23 mouse cellular contexts compared by ENCODE assay signal in the genomic region with DNA sequence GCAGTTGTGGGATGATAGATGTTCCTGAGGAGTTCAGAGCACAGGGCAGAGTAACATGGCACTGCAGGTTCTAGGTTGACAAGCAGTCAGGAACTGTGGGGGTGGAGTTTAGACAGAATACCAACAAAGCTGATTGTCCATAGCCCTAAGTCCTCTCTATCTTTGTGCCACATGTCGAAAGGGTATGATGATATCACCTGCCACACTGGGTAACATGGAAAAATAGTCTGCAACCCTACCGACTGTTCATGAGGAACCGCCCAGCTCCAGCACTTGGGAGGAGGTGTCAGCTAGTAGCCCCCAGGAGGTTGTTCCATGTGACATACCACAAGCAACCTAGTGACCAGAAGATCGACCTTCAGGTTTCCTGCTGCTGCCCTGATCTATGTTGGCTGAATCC. TPM values are rescaled to one million over a fixed set of nuclear protein-coding genes. Genes with fewer than 3 reads are reported as not detected.
DNase-seq lines count a peak whose midpoint lies in the region; ATAC-seq and TF ChIP-seq lines count a peak whose summit lies in the region.
"Had no signal": no experiment of that assay in that cellular context is flagged by ENCODE, and none has a peak within 500 bp of the region (broad histone marks: within the 10 kb centered on the region; RNA-seq: fewer than 3 reads in every experiment).

No protein-coding gene starts in this region.

- peaks cover 36% of the 10 kb centered on the region for H3K36me3 ChIP-seq in heart, embryonic 13.5 days
- H3K36me3 ChIP-seq in intestine, postnatal 0 days (ENCODE audit: control insufficient read depth, insufficient read depth), result peaks cover 27% of the 10 kb centered on the region
- H3K36me3 ChIP-seq in intestine, embryonic 15.5 days, result peaks cover 19% of the 10 kb centered on the region
- H3K36me3 ChIP-seq in liver, embryonic 14.5 days (replicated peaks; ENCODE audit: control insufficient read depth, insufficient read depth, low read depth), result peaks cover 15% of the 10 kb centered on the region
- H3K36me3 ChIP-seq in hindbrain, postnatal 0 days (ENCODE audit: insufficient read depth, low read length), result peaks cover 18% of the 10 kb centered on the region

- H3K4me1 ChIP-seq in heart, embryonic 13.5 days, result peaks cover 49% of the 10 kb centered on the region
- H3K4me1 ChIP-seq in intestine, postnatal 0 days (replicated peaks; ENCODE audit: control insufficient read depth, insufficient read depth, low read length), result peaks cover 5% of the 10 kb centered on the region; the same call in 1 of the 2 replicates
- H3K4me1 ChIP-seq in intestine, embryonic 15.5 days (replicated peaks), result peaks cover 7% of the 10 kb centered on the region
- H3K4me1 ChIP-seq in liver, embryonic 14.5 days (replicated peaks; ENCODE audit: control insufficient read depth in 2 of 2, insufficient read depth in 2 of 2, low read length in 1 of 2), result peaks cover 1 to 7% of the 10 kb centered on the region in 2 experiments; a peak in 3 of 4 replicates
- peaks cover 3% of the 10 kb centered on the region for H3K4me1 ChIP-seq in hindbrain, postnatal 0 days (ENCODE audit: insufficient read depth, low read length)

- intact Hi-C loops in heart, postnatal 14 days (cut with DNase I), result no loop called here

- no peak for TF ChIP-seq CTCF in intestine, postnatal 0 days (IDR thresholded peaks at IDR 0.05; ENCODE audit: low read depth)
- TF ChIP-seq CTCF in liver, embryonic 14.5 days (IDR thresholded peaks at IDR 0.05; ENCODE audit: low read depth), result no peak
- TF ChIP-seq CTCF in hindbrain, postnatal 0 days (IDR thresholded peaks at IDR 0.05; ENCODE audit: low read depth), result no peak

- no peak for DNase-seq in heart, postnatal 14 days
- no peak for DNase-seq in liver, embryonic 14.5 days (ENCODE audit: low read depth in 3 of 3, low spot score in 3 of 3)
- DNase-seq in liver, result no peak
- no peak for DNase-seq in hindbrain, postnatal 0 days (ENCODE audit: low spot score)
- DNase-seq: adrenal gland, adult 2 months; adrenal gland, postnatal 14 days; cerebellum, adult 11 months; cerebellum, adult 2 months; cerebellum, adult 9-11 months; gastrocnemius, postnatal 10 days; heart, adult 18-20 months had no signal

- H3K27ac ChIP-seq in heart, embryonic 13.5 days (replicated peaks), result peak overlapping the region; percentile 80; the same call in 1 of the 2 replicates
- peak overlapping the region; percentile 63; the same call in 1 of the 2 replicates for H3K27ac ChIP-seq in intestine, postnatal 0 days (ENCODE audit: low read depth, low read length)
- H3K27ac ChIP-seq in intestine, embryonic 15.5 days, result no peak overlapping the region
- H3K27ac ChIP-seq in liver, embryonic 14.5 days, result no peak overlapping the region
- no peak overlapping the region for H3K27ac ChIP-seq in hindbrain, postnatal 0 days
- H3K27ac ChIP-seq: embryonic facial prominence, embryonic 12.5 days; embryonic facial prominence, embryonic 15.5 days; forebrain, embryonic 12.5 days; forebrain, embryonic 15.5 days; hindbrain, embryonic 14.5 days had no signal

- ATAC-seq in heart, embryonic 13.5 days (ENCODE audit: extremely low read depth, insufficient number of reproducible peaks, low FRiP score, low TSS enrichment), result no peak
- no peak for ATAC-seq in intestine, postnatal 0 days
- ATAC-seq in intestine, embryonic 15.5 days, result no peak
- ATAC-seq in liver, embryonic 14.5 days (ENCODE audit: insufficient read depth), result peak; percentile 9; the same call in 1 of the 2 replicates
- peak; percentile 69 for ATAC-seq in megakaryocyte-erythroid progenitor cell, adult 5-6 weeks (replicated peaks; ENCODE audit: low FRiP score, low TSS enrichment, poor library complexity, severe bottlenecking)
- no peak for ATAC-seq in hindbrain, postnatal 0 days
- ATAC-seq: CD4-positive, CD25-positive, alpha-beta regulatory T cell, adult 4 months; forebrain, embryonic 15.5 days; intestine, embryonic 16.5 days had no signal

- 0 out of 2 replicates have a peak overlapping the region, but pooled peaks have one; percentile 7 for H3K9ac ChIP-seq in heart, embryonic 13.5 days
- no peak overlapping the region for H3K9ac ChIP-seq in intestine, postnatal 0 days (ENCODE audit: low read depth, low read length)
- H3K9ac ChIP-seq in intestine, embryonic 15.5 days, result no peak overlapping the region
- H3K9ac ChIP-seq in liver, embryonic 14.5 days (replicated peaks), result no peak overlapping the region
- no peak overlapping the region for H3K9ac ChIP-seq in hindbrain, postnatal 0 days (replicated peaks; ENCODE audit: low read length)
- H3K9ac ChIP-seq: embryonic facial prominence, embryonic 12.5 days; embryonic facial prominence, embryonic 15.5 days; forebrain, embryonic 12.5 days; forebrain, embryonic 15.5 days; hindbrain, embryonic 14.5 days had no signal

- WGBS in heart, embryonic 13.5 days, result 82% methylated on average over 4 of the region's 4 CpGs
- 81% methylated on average over 4 of the region's 4 CpGs for WGBS in intestine, postnatal 0 days
- 90% methylated on average over 4 of the region's 4 CpGs for WGBS in intestine, embryonic 15.5 days
- WGBS in liver, embryonic 14.5 days (ENCODE audit: insufficient replicate concordance), result 36% methylated on average over 4 of the region's 4 CpGs
- WGBS in hindbrain, postnatal 0 days, result 93% methylated on average over 4 of the region's 4 CpGs

- H3K9me3 ChIP-seq in heart, embryonic 13.5 days, result no peaks in the 10 kb centered on the region
- H3K9me3 ChIP-seq in intestine, postnatal 0 days (ENCODE audit: control insufficient read depth), result no peaks in the 10 kb centered on the region
- no peaks in the 10 kb centered on the region for H3K9me3 ChIP-seq in intestine, embryonic 15.5 days
- H3K9me3 ChIP-seq in liver, embryonic 14.5 days (ENCODE audit: control insufficient read depth, low read length), result no peaks in the 10 kb centered on the region
- H3K9me3 ChIP-seq in hindbrain, postnatal 0 days (ENCODE audit: low read length), result no peaks in the 10 kb centered on the region
- H3K9me3 ChIP-seq: embryonic facial prominence, embryonic 12.5 days; embryonic facial prominence, embryonic 15.5 days; forebrain, embryonic 12.5 days; forebrain, embryonic 15.5 days had no signal

- no peak for TF ChIP-seq EP300 in liver, embryonic 14.5 days (IDR thresholded peaks at IDR 0.05; ENCODE audit: low read depth)

- H3K4me3 ChIP-seq in heart, embryonic 13.5 days, result no peak overlapping the region
- H3K4me3 ChIP-seq in intestine, postnatal 0 days (ENCODE audit: low read depth, low read length), result no peak overlapping the region
- H3K4me3 ChIP-seq in intestine, embryonic 15.5 days (replicated peaks), result no peak overlapping the region
- no peak overlapping the region for H3K4me3 ChIP-seq in liver, embryonic 14.5 days (ENCODE audit: insufficient read depth in 1 of 2, low read depth in 2 of 2, low read length in 2 of 2)
- no peak overlapping the region for H3K4me3 ChIP-seq in hindbrain, postnatal 0 days (ENCODE audit: low read length)
- H3K4me3 ChIP-seq: embryonic facial prominence, embryonic 12.5 days; embryonic facial prominence, embryonic 15.5 days; forebrain, embryonic 12.5 days; forebrain, embryonic 15.5 days had no signal

- H3K27me3 ChIP-seq in heart, embryonic 13.5 days (replicated peaks), result no peaks in the 10 kb centered on the region
- H3K27me3 ChIP-seq in intestine, postnatal 0 days (replicated peaks; ENCODE audit: control insufficient read depth, insufficient read depth, low read length), result no peaks in the 10 kb centered on the region
- no peaks in the 10 kb centered on the region for H3K27me3 ChIP-seq in intestine, embryonic 15.5 days (replicated peaks)
- no peaks in the 10 kb centered on the region for H3K27me3 ChIP-seq in liver, embryonic 14.5 days (ENCODE audit: control insufficient read depth, insufficient read depth, low read length)
- no peaks in the 10 kb centered on the region for H3K27me3 ChIP-seq in hindbrain, postnatal 0 days (ENCODE audit: insufficient read depth, low read length)
- H3K27me3 ChIP-seq: embryonic facial prominence, embryonic 12.5 days; embryonic facial prominence, embryonic 15.5 days; forebrain, embryonic 12.5 days; forebrain, embryonic 15.5 days had no signal

- no peak overlapping the region for H3K4me2 ChIP-seq in heart, embryonic 13.5 days
- H3K4me2 ChIP-seq in intestine, postnatal 0 days (replicated peaks; ENCODE audit: low read depth), result no peak overlapping the region
- H3K4me2 ChIP-seq in intestine, embryonic 15.5 days (replicated peaks), result no peak overlapping the region
- no peak overlapping the region for H3K4me2 ChIP-seq in liver, embryonic 14.5 days (ENCODE audit: low read depth)
- H3K4me2 ChIP-seq in hindbrain, postnatal 0 days (ENCODE audit: low read depth, low read length), result no peak overlapping the region
- H3K4me2 ChIP-seq: embryonic facial prominence, embryonic 12.5 days; embryonic facial prominence, embryonic 15.5 days; forebrain, embryonic 12.5 days; forebrain, embryonic 15.5 days; heart, embryonic 11.5 days; hindbrain, embryonic 14.5 days had no signal

RNA-seq across cellular contexts. Expression of a gene that starts 6.1 kb away (rescaled TPM):
- polyA plus RNA-seq in heart, embryonic 13.5 days (2015; fragmentation: Nextera tagmentation; extraction: Ambion mirVana), result 11.9 and 12.4 TPM in 2 replicates
- total RNA-seq in heart, postnatal 14 days (2021), result 10 to 100 TPM; 44.1 to 47.8 TPM
- polyA plus RNA-seq in intestine, postnatal 0 days (2015; fragmentation: Nextera tagmentation; extraction: Ambion mirVana), result 18.1 and 21.8 TPM in 2 replicates
- polyA plus RNA-seq in intestine, embryonic 15.5 days (2015; fragmentation: Nextera tagmentation; extraction: Ambion mirVana), result 17.3 and 19.8 TPM in 2 replicates
- polyA plus RNA-seq in liver, embryonic 14.5 days (2012; rRNA removed), result 7.9 and 8.9 TPM in 2 replicates
- polyA plus RNA-seq in liver, embryonic 14.5 days (2014; fragmentation: Nextera tagmentation; extraction: Ambion mirVana), result 4.1 and 4.3 TPM in 2 replicates
- 16.7 and 18.8 TPM in 2 replicates for total RNA-seq in megakaryocyte-erythroid progenitor cell, adult 5-6 weeks (2014; fragmentation: Nextera tagmentation)
- 11.5 and 15.4 TPM in 2 replicates for total RNA-seq in megakaryocyte-erythroid progenitor cell, adult 5-6 weeks (2017)
- total RNA-seq in hindbrain, postnatal 0 days (2014; rRNA removed), result 57.3 and 65.8 TPM in 2 replicates
- 12.5 and 12.9 TPM in 2 replicates for polyA plus RNA-seq in hindbrain, postnatal 0 days (2015; fragmentation: Nextera tagmentation; extraction: Ambion mirVana)

RNA-seq across cellular contexts. Expression of a gene that starts 23.5 kb away (rescaled TPM):
- 40.1 and 45.6 TPM in 2 replicates for polyA plus RNA-seq in heart, embryonic 13.5 days (2015; fragmentation: Nextera tagmentation; extraction: Ambion mirVana)
- 10 to 100 TPM; 42.9 to 43.2 TPM for total RNA-seq in heart, postnatal 14 days (2021)
- polyA plus RNA-seq in intestine, postnatal 0 days (2015; fragmentation: Nextera tagmentation; extraction: Ambion mirVana), result 17.8 and 19.4 TPM in 2 replicates
- 47.4 and 49.6 TPM in 2 replicates for polyA plus RNA-seq in intestine, embryonic 15.5 days (2015; fragmentation: Nextera tagmentation; extraction: Ambion mirVana)
- polyA plus RNA-seq in liver, embryonic 14.5 days (2012; rRNA removed), result 25.4 and 28.8 TPM in 2 replicates
- polyA plus RNA-seq in liver, embryonic 14.5 days (2014; fragmentation: Nextera tagmentation; extraction: Ambion mirVana), result 19.9 and 22.6 TPM in 2 replicates
- 118 and 132 TPM in 2 replicates for total RNA-seq in megakaryocyte-erythroid progenitor cell, adult 5-6 weeks (2014; fragmentation: Nextera tagmentation)
- 15.6 and 34.7 TPM in 2 replicates for total RNA-seq in megakaryocyte-erythroid progenitor cell, adult 5-6 weeks (2017)
- 27.0 and 90.6 TPM in 2 replicates for total RNA-seq in hindbrain, postnatal 0 days (2014; rRNA removed)
- 37.3 and 40.3 TPM in 2 replicates for polyA plus RNA-seq in hindbrain, postnatal 0 days (2015; fragmentation: Nextera tagmentation; extraction: Ambion mirVana)

RNA-seq across cellular contexts. Expression of a gene that starts 49.5 kb away (rescaled TPM):
- polyA plus RNA-seq in heart, embryonic 13.5 days (2015; fragmentation: Nextera tagmentation; extraction: Ambion mirVana), result 9.1 and 9.3 TPM in 2 replicates
- 10 to 100 TPM; 10.5 to 10.7 TPM for total RNA-seq in heart, postnatal 14 days (2021)
- polyA plus RNA-seq in intestine, postnatal 0 days (2015; fragmentation: Nextera tagmentation; extraction: Ambion mirVana), result 6.4 and 7.8 TPM in 2 replicates
- 13.1 and 14.0 TPM in 2 replicates for polyA plus RNA-seq in intestine, embryonic 15.5 days (2015; fragmentation: Nextera tagmentation; extraction: Ambion mirVana)
- polyA plus RNA-seq in liver, embryonic 14.5 days (2012; rRNA removed), result 4.6 TPM in 2 replicates
- polyA plus RNA-seq in liver, embryonic 14.5 days (2014; fragmentation: Nextera tagmentation; extraction: Ambion mirVana), result 5.5 and 6.2 TPM in 2 replicates
- 14.6 and 15.2 TPM in 2 replicates for total RNA-seq in megakaryocyte-erythroid progenitor cell, adult 5-6 weeks (2014; fragmentation: Nextera tagmentation)
- 8.9 and 10.1 TPM in 2 replicates for total RNA-seq in megakaryocyte-erythroid progenitor cell, adult 5-6 weeks (2017)
- 12.4 and 15.2 TPM in 2 replicates for total RNA-seq in hindbrain, postnatal 0 days (2014; rRNA removed)
- 14.0 and 15.5 TPM in 2 replicates for polyA plus RNA-seq in hindbrain, postnatal 0 days (2015; fragmentation: Nextera tagmentation; extraction: Ambion mirVana)

RNA-seq across cellular contexts. Expression of a gene that starts 54.8 kb away (rescaled TPM):
- polyA plus RNA-seq in heart, embryonic 13.5 days (2015; fragmentation: Nextera tagmentation; extraction: Ambion mirVana), result 8.8 and 9.4 TPM in 2 replicates
- 1 to 10 TPM; 6.6 to 7.0 TPM for total RNA-seq in heart, postnatal 14 days (2021)
- polyA plus RNA-seq in intestine, postnatal 0 days (2015; fragmentation: Nextera tagmentation; extraction: Ambion mirVana), result 3.6 and 3.8 TPM in 2 replicates
- 11.8 and 11.9 TPM in 2 replicates for polyA plus RNA-seq in intestine, embryonic 15.5 days (2015; fragmentation: Nextera tagmentation; extraction: Ambion mirVana)
- 1.8 and 3.2 TPM in 2 replicates for polyA plus RNA-seq in liver, embryonic 14.5 days (2012; rRNA removed)
- 2.2 and 2.4 TPM in 2 replicates for polyA plus RNA-seq in liver, embryonic 14.5 days (2014; fragmentation: Nextera tagmentation; extraction: Ambion mirVana)
- 5.4 and 13.0 TPM in 2 replicates for total RNA-seq in megakaryocyte-erythroid progenitor cell, adult 5-6 weeks (2014; fragmentation: Nextera tagmentation)
- 5.2 and 6.9 TPM in 2 replicates for total RNA-seq in megakaryocyte-erythroid progenitor cell, adult 5-6 weeks (2017)
- 8.6 and 11.3 TPM in 2 replicates for total RNA-seq in hindbrain, postnatal 0 days (2014; rRNA removed)
- polyA plus RNA-seq in hindbrain, postnatal 0 days (2015; fragmentation: Nextera tagmentation; extraction: Ambion mirVana), result 13.1 and 13.2 TPM in 2 replicates

RNA-seq across cellular contexts. Expression of a gene that starts 54.9 kb away (rescaled TPM):
- 1.1 and 1.2 TPM in 2 replicates for polyA plus RNA-seq in heart, embryonic 13.5 days (2015; fragmentation: Nextera tagmentation; extraction: Ambion mirVana)
- 10 to 100 TPM in 1 of 2 experiments, 1 to 10 TPM in 1; 8.1 to 10.5 TPM for total RNA-seq in heart, postnatal 14 days (2021)
- polyA plus RNA-seq in intestine, postnatal 0 days (2015; fragmentation: Nextera tagmentation; extraction: Ambion mirVana), result 0.46 and 0.55 TPM in 2 replicates
- polyA plus RNA-seq in intestine, embryonic 15.5 days (2015; fragmentation: Nextera tagmentation; extraction: Ambion mirVana), result 0.98 and 1.1 TPM in 2 replicates
- 0.09 and 0.21 TPM in 2 replicates for polyA plus RNA-seq in liver, embryonic 14.5 days (2012; rRNA removed)
- polyA plus RNA-seq in liver, embryonic 14.5 days (2014; fragmentation: Nextera tagmentation; extraction: Ambion mirVana), result 0.53 and 0.83 TPM in 2 replicates
- 0.47 and 0.79 TPM in 2 replicates for total RNA-seq in megakaryocyte-erythroid progenitor cell, adult 5-6 weeks (2014; fragmentation: Nextera tagmentation)
- 3.3 and 6.2 TPM in 2 replicates for total RNA-seq in megakaryocyte-erythroid progenitor cell, adult 5-6 weeks (2017)
- total RNA-seq in hindbrain, postnatal 0 days (2014; rRNA removed), result 0.40 and 0.42 TPM in 2 replicates
- 1.4 and 1.9 TPM in 2 replicates for polyA plus RNA-seq in hindbrain, postnatal 0 days (2015; fragmentation: Nextera tagmentation; extraction: Ambion mirVana)

Comparison
In these comparisons a context has a peak if more than half of its experiments do, and no peak if none do; other contexts are left out.
1. H3K27ac ChIP-seq: peak in heart, embryonic 13.5 days (single experiment) and intestine, postnatal 0 days (single experiment); none in intestine, embryonic 15.5 days (single experiment), liver, embryonic 14.5 days (single experiment) and hindbrain, postnatal 0 days (single experiment).
2. ATAC-seq: peak in liver, embryonic 14.5 days (single experiment) and megakaryocyte-erythroid progenitor cell, adult 5-6 weeks (single experiment); none in heart, embryonic 13.5 days (single experiment), intestine, postnatal 0 days (single experiment), intestine, embryonic 15.5 days (single experiment) and hindbrain, postnatal 0 days (single experiment).